9 mouse cellular contexts compared by ENCODE assay signal in the genomic region with DNA sequence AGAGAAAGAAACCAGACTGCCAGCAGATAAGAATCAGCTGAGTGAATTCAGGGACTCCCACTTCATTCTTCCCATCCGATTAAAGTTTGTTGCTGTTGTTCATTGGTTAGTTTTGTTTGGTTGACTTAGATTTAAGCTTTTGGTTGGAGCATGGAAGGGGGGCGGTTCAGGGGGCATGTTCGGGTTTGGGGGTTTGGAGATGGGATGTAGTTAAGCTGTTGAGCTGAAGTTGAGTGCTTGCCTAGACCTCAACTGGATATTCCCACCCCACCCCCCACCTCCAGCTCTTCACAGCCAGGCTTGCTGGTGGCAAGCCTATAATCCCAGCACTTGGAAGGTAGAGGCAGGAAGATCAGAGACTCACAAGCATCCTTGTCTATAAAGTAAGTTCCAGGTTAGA. TPM values are rescaled to one million over a fixed set of nuclear protein-coding genes. Genes with fewer than 3 reads are reported as not detected.
DNase-seq lines count a peak whose midpoint lies in the region; ATAC-seq lines count a peak whose summit lies in the region.
"Had no signal": no experiment of that assay in that cellular context is flagged by ENCODE, and none has a peak within 500 bp of the region (broad histone marks: within the 10 kb centered on the region; RNA-seq: fewer than 3 reads in every experiment).

Galnt17 (minus strand) TSS at position 101 of the 400 bp plus-strand sequence.

- 51% methylated on average over 3 of the region's 3 CpGs for WGBS in kidney, embryonic 16.5 days
- 46% methylated on average over 3 of the region's 3 CpGs for WGBS in embryonic facial prominence, embryonic 14.5 days
- 57% methylated on average over 3 of the region's 3 CpGs for WGBS in intestine, embryonic 16.5 days
- WGBS in midbrain, embryonic 13.5 days = 40% methylated on average over 3 of the region's 3 CpGs

- peak within 1 kb of the TSS; percentile 71 for H3K4me3 ChIP-seq in kidney, embryonic 16.5 days (ENCODE audit: low read length)
- H3K4me3 ChIP-seq in embryonic facial prominence, embryonic 14.5 days (ENCODE audit: low read depth, low read length) = peak within 1 kb of the TSS; percentile 52
- H3K4me3 ChIP-seq in intestine, embryonic 16.5 days (ENCODE audit: low read length) = peak within 1 kb of the TSS; percentile 62
- H3K4me3 ChIP-seq in midbrain, embryonic 13.5 days (replicated peaks) = peak within 1 kb of the TSS; percentile 75

- ATAC-seq in kidney, embryonic 16.5 days (ENCODE audit: low FRiP score, low TSS enrichment) = no peak
- no peak for ATAC-seq in embryonic facial prominence, embryonic 14.5 days (ENCODE audit: low read depth)
- no peak for ATAC-seq in intestine, embryonic 16.5 days
- no peak for ATAC-seq in midbrain, embryonic 13.5 days

- H3K36me3 ChIP-seq in kidney, embryonic 16.5 days (ENCODE audit: insufficient read depth, low read length) = no peaks in the 10 kb centered on the region
- H3K36me3 ChIP-seq in embryonic facial prominence, embryonic 14.5 days (ENCODE audit: control insufficient read depth, insufficient read depth, low read length) = no peaks in the 10 kb centered on the region
- H3K36me3 ChIP-seq in intestine, embryonic 16.5 days (ENCODE audit: control insufficient read depth, insufficient read depth, low read length) = no peaks in the 10 kb centered on the region
- no peaks in the 10 kb centered on the region for H3K36me3 ChIP-seq in midbrain, embryonic 13.5 days

- H3K9me3 ChIP-seq in kidney, embryonic 16.5 days (ENCODE audit: low read length) = no peaks in the 10 kb centered on the region
- H3K9me3 ChIP-seq in embryonic facial prominence, embryonic 14.5 days (ENCODE audit: control insufficient read depth, low read length) = no peaks in the 10 kb centered on the region
- H3K9me3 ChIP-seq in intestine, embryonic 16.5 days (ENCODE audit: control insufficient read depth, low read length) = no peaks in the 10 kb centered on the region
- H3K9me3 ChIP-seq in midbrain, embryonic 13.5 days = no peaks in the 10 kb centered on the region

- H3K4me1 ChIP-seq in kidney, embryonic 16.5 days (ENCODE audit: insufficient read depth, low read length) = peaks cover 8% of the 10 kb centered on the region
- peaks cover 6% of the 10 kb centered on the region; the same call in 1 of the 2 replicates for H3K4me1 ChIP-seq in embryonic facial prominence, embryonic 14.5 days (ENCODE audit: control insufficient read depth, insufficient read depth, low read length)
- no peaks in the 10 kb centered on the region for H3K4me1 ChIP-seq in intestine, embryonic 16.5 days (ENCODE audit: control insufficient read depth, insufficient read depth, low read length)
- peaks cover 19% of the 10 kb centered on the region for H3K4me1 ChIP-seq in midbrain, embryonic 13.5 days (replicated peaks)

- H3K9ac ChIP-seq in kidney, embryonic 16.5 days (replicated peaks; ENCODE audit: low read length) = peak within 1 kb of the TSS; percentile 59
- H3K9ac ChIP-seq in embryonic facial prominence, embryonic 14.5 days (ENCODE audit: low read depth, low read length) = peak within 1 kb of the TSS; percentile 56
- H3K9ac ChIP-seq in intestine, embryonic 16.5 days (ENCODE audit: low read depth, low read length) = peak within 1 kb of the TSS; percentile 53
- H3K9ac ChIP-seq in midbrain, embryonic 13.5 days (replicated peaks) = peak within 1 kb of the TSS; percentile 77

- H3K4me2 ChIP-seq in kidney, embryonic 16.5 days (replicated peaks; ENCODE audit: low read depth, low read length) = peak within 1 kb of the TSS; percentile 97
- H3K4me2 ChIP-seq in embryonic facial prominence, embryonic 14.5 days (ENCODE audit: low read depth, low read length) = peak within 1 kb of the TSS; percentile 72
- H3K4me2 ChIP-seq in intestine, embryonic 16.5 days (ENCODE audit: low read depth, low read length) = peak within 1 kb of the TSS; percentile 94
- H3K4me2 ChIP-seq in midbrain, embryonic 13.5 days (replicated peaks) = peak within 1 kb of the TSS; percentile 89

- H3K27me3 ChIP-seq in kidney, embryonic 16.5 days (ENCODE audit: insufficient read depth, low read length) = peaks cover 25% of the 10 kb centered on the region
- H3K27me3 ChIP-seq in embryonic facial prominence, embryonic 14.5 days (replicated peaks; ENCODE audit: control insufficient read depth, insufficient read depth, low read length) = peaks cover 29% of the 10 kb centered on the region
- peaks cover 23% of the 10 kb centered on the region for H3K27me3 ChIP-seq in intestine, embryonic 16.5 days (replicated peaks; ENCODE audit: control insufficient read depth, insufficient read depth, low read length)
- peaks cover 29% of the 10 kb centered on the region for H3K27me3 ChIP-seq in midbrain, embryonic 13.5 days

- no peak for DNase-seq in kidney, adult 18-20 months
- DNase-seq in embryonic facial prominence, embryonic 14.5 days (ENCODE audit: low spot score) = no peak
- no peak for DNase-seq in adrenal gland, postnatal 25 days
- DNase-seq in retina, embryonic 14.5 days (ENCODE audit: low spot score) = no peak
- DNase-seq in cerebellum, postnatal 36 days = no peak

- H3K27ac ChIP-seq in kidney, embryonic 16.5 days (ENCODE audit: low read length) = peak within 1 kb of the TSS; percentile 70
- H3K27ac ChIP-seq in embryonic facial prominence, embryonic 14.5 days (replicated peaks; ENCODE audit: low read depth, low read length) = peak within 1 kb of the TSS; percentile 67
- H3K27ac ChIP-seq in intestine, embryonic 16.5 days (ENCODE audit: low read length) = peak within 1 kb of the TSS; percentile 33; the same call in 1 of the 2 replicates
- peak within 1 kb of the TSS; percentile 86 for H3K27ac ChIP-seq in midbrain, embryonic 13.5 days
- H3K27ac ChIP-seq: macrophage had no signal

RNA-seq across cellular contexts. Expression of gene Galnt17, which starts in this region (rescaled TPM):
- 2.1 and 2.4 TPM in 2 replicates for polyA plus RNA-seq in kidney, embryonic 16.5 days (2015; fragmentation: Nextera tagmentation; extraction: Ambion mirVana)
- polyA plus RNA-seq in embryonic facial prominence, embryonic 14.5 days (2014; fragmentation: Nextera tagmentation; extraction: Ambion mirVana) = 4.1 TPM in 2 replicates
- polyA plus RNA-seq in intestine, embryonic 16.5 days (2015; fragmentation: Nextera tagmentation; extraction: Ambion mirVana) = 0.56 and 0.59 TPM in 2 replicates
- 4.0 and 5.1 TPM in 2 replicates for polyA plus RNA-seq in midbrain, embryonic 13.5 days (2015; fragmentation: Nextera tagmentation; extraction: Ambion mirVana)
- 3.7 and 4.1 TPM in 2 replicates for total RNA-seq in adrenal gland, postnatal 25 days (2021)
- polyA plus RNA-seq: macrophage had no signal

Comparison
In these comparisons a context has a peak if more than half of its experiments do, and no peak if none do; other contexts are left out.
1. H3K27ac ChIP-seq: peak in every context shown above with its lines; median percentile 86 in midbrain, embryonic 13.5 days; 70 in kidney, embryonic 16.5 days; 67 in embryonic facial prominence, embryonic 14.5 days; 33 in intestine, embryonic 16.5 days.